Mouse (Mus musculus): ENCODE data around the gene Ece1.

GRCm38 (mm10) chr4:137940061-137940460, 78.0 kb downstream of the Ece1 start:
- TF ChIP-seq CTCF (IDR thresholded peaks at IDR 0.05; ENCODE audit: low read depth) (no peak), EP300 (IDR thresholded peaks at IDR 0.05; ENCODE audit: low read depth) (no peak)
